Mouse (Mus musculus) liver, postnatal 0 days (tissue): ENCODE measurements around the gene Cmah.

Experiments used
- CTCF ChIP-seq: sonication (generic); IDR thresholded peaks from 2 replicates; pipeline ENCODE4 v1.5.1; 2016; ENCODE audit warnings: antibody characterized with exemption, low read depth
- EP300 ChIP-seq: IDR thresholded peaks from 2 replicates; pipeline ENCODE4 v1.6.1; 2016; ENCODE audit warnings: antibody characterized with exemption, low read depth, mild to moderate bottlenecking

GRCm38 (mm10) chr13:24414635-24415206, 87.5 kb downstream of the Cmah start:
- no peak for TF ChIP-seq CTCF
- TF ChIP-seq EP300: no peak
